Mouse (Mus musculus): Measurements from ENCODE around the gene Sorbs2. TPM values are rescaled to one million over a fixed set of nuclear protein-coding genes. Genes with fewer than 3 reads are reported as not detected.

Sorbs2 gene
- 56.8 and 65.1 TPM in 2 replicates for polyA plus RNA-seq (2015; fragmentation: Nextera tagmentation; extraction: Ambion mirVana)

- H3K27me3 ChIP-seq (replicated peaks), result no peaks in the 10 kb centered on the region
- WGBS, result 2% methylated on average over 16 of the region's 16 CpGs
- H3K9ac ChIP-seq, result peak within 1 kb of the TSS; percentile 72
- peak within 1 kb of the TSS; percentile 62 for H3K4me2 ChIP-seq
- no peaks in the 10 kb centered on the region for H3K9me3 ChIP-seq
- H3K36me3 ChIP-seq (replicated peaks), result no peaks in the 10 kb centered on the region
- ATAC-seq (replicated peaks), result peak; percentile 96
- peak within 1 kb of the TSS; percentile 93 for H3K27ac ChIP-seq
- H3K4me3 ChIP-seq, result peak within 1 kb of the TSS; percentile 62
- peaks cover 16% of the 10 kb centered on the region for H3K4me1 ChIP-seq
Measured at GRCm38 (mm10) chr8:45507634-45508321, at the start of gene Sorbs2. Gene Sorbs2, plus strand, starts transcription at chr8:45507788.

GRCm38 (mm10) chr8:45457874-45458273 is 49.7 kb upstream of the Sorbs2 start:
- Histone ChIP-seq H3K4me1 (no peaks in the 10 kb centered on the region), H3K36me3 (replicated peaks) (no peaks in the 10 kb centered on the region), H3K9me3 (no peaks in the 10 kb centered on the region), H3K27me3 (replicated peaks) (no peaks in the 10 kb centered on the region), H3K4me2 (no peak overlapping the region), H3K27ac (no peak overlapping the region), H3K4me3 (no peak overlapping the region), H3K9ac (no peak overlapping the region)
- no peak for ATAC-seq (replicated peaks)

- H3K9me3 ChIP-seq, result no peaks in the 10 kb centered on the region
- H3K27ac ChIP-seq, result no peak overlapping the region
- 78% methylated on average over 2 of the region's 2 CpGs for WGBS
- H3K27me3 ChIP-seq (replicated peaks), result no peaks in the 10 kb centered on the region
- H3K4me1 ChIP-seq, result no peaks in the 10 kb centered on the region
- no peak overlapping the region for H3K4me2 ChIP-seq
- no peak overlapping the region for H3K4me3 ChIP-seq
- ATAC-seq (replicated peaks), result no peak
- H3K36me3 ChIP-seq (replicated peaks), result no peaks in the 10 kb centered on the region
- no peak overlapping the region for H3K9ac ChIP-seq
Measured at GRCm38 (mm10) chr8:45469006-45469405, 38.6 kb upstream of the Sorbs2 start.

- no peaks in the 10 kb centered on the region for H3K9me3 ChIP-seq
Measured at GRCm38 (mm10) chr8:45469507-45470178, 37.9 kb upstream of the Sorbs2 start.

GRCm38 (mm10) chr8:45480886-45481285 is 26.7 kb upstream of the Sorbs2 start:
- no peak overlapping the region for H3K4me3 ChIP-seq
- WGBS, result 70% methylated on average over 4 of the region's 4 CpGs

More at GRCm38 (mm10) chr8:45469507-45470178, 37.9 kb upstream of the Sorbs2 start:
- no peaks in the 10 kb centered on the region for H3K4me1 ChIP-seq
- no peak overlapping the region for H3K4me2 ChIP-seq
- 69% methylated on average over 8 of the region's 8 CpGs for WGBS
- H3K36me3 ChIP-seq (replicated peaks), result no peaks in the 10 kb centered on the region
- H3K27ac ChIP-seq, result no peak overlapping the region
- no peak for ATAC-seq (replicated peaks)
- no peak overlapping the region for H3K4me3 ChIP-seq
- H3K27me3 ChIP-seq (replicated peaks), result no peaks in the 10 kb centered on the region
- no peak overlapping the region for H3K9ac ChIP-seq

GRCm38 (mm10) chr8:45486281-45486680 is 21.3 kb upstream of the Sorbs2 start:
- 65% methylated on average over 3 of the region's 3 CpGs for WGBS
- H3K27ac ChIP-seq, result no peak overlapping the region

More at GRCm38 (mm10) chr8:45480886-45481285, 26.7 kb upstream of the Sorbs2 start:
- Histone ChIP-seq H3K4me1 (0 out of 2 replicates have a peak, but pooled peaks cover 4% of the 10 kb centered on the region), H3K27ac (no peak overlapping the region), H3K9ac (no peak overlapping the region), H3K9me3 (no peaks in the 10 kb centered on the region), H3K36me3 (replicated peaks) (no peaks in the 10 kb centered on the region), H3K4me2 (no peak overlapping the region), H3K27me3 (replicated peaks) (no peaks in the 10 kb centered on the region)
- ATAC-seq (replicated peaks), result no peak

GRCm38 (mm10) chr8:45503971-45504370 is 3.6 kb upstream of the Sorbs2 start:
- WGBS, result 89% methylated on average over 7 of the region's 7 CpGs
- Histone ChIP-seq H3K4me3 (no peak overlapping the region), H3K27ac (no peak overlapping the region), H3K27me3 (replicated peaks) (no peaks in the 10 kb centered on the region), H3K9ac (no peak overlapping the region), H3K36me3 (replicated peaks) (no peaks in the 10 kb centered on the region), H3K4me1 (peaks cover 4% of the 10 kb centered on the region; the same call in 1 of the 2 replicates), H3K4me2 (no peak overlapping the region), H3K9me3 (no peaks in the 10 kb centered on the region)
- ATAC-seq (replicated peaks), result no peak

More at GRCm38 (mm10) chr8:45486281-45486680, 21.3 kb upstream of the Sorbs2 start:
- Histone ChIP-seq H3K36me3 (replicated peaks) (no peaks in the 10 kb centered on the region), H3K9ac (no peak overlapping the region), H3K4me3 (no peak overlapping the region), H3K4me1 (no peaks in the 10 kb centered on the region), H3K9me3 (no peaks in the 10 kb centered on the region), H3K27me3 (replicated peaks) (no peaks in the 10 kb centered on the region), H3K4me2 (no peak overlapping the region)
- no peak for ATAC-seq (replicated peaks)

GRCm38 (mm10) chr8:45506376-45506775 is 1.2 kb upstream of the Sorbs2 start:
- Histone ChIP-seq H3K4me2 (no peak overlapping the region), H3K9me3 (no peaks in the 10 kb centered on the region), H3K4me1 (peaks cover 16% of the 10 kb centered on the region), H3K36me3 (replicated peaks) (no peaks in the 10 kb centered on the region), H3K4me3 (no peak overlapping the region), H3K27ac (no peak overlapping the region), H3K27me3 (replicated peaks) (no peaks in the 10 kb centered on the region), H3K9ac (no peak overlapping the region)
- ATAC-seq (replicated peaks), result no peak
- 82% methylated on average over 4 of the region's 4 CpGs for WGBS

GRCm38 (mm10) chr8:45507277-45507633 is 333 bp upstream of the Sorbs2 start:
- peak; percentile 77 for ATAC-seq (replicated peaks)
- H3K9me3 ChIP-seq, result no peaks in the 10 kb centered on the region
- H3K4me3 ChIP-seq, result peak overlapping the region; percentile 62
- peak overlapping the region; percentile 72 for H3K9ac ChIP-seq
- H3K4me2 ChIP-seq, result peak overlapping the region; percentile 62
- H3K4me1 ChIP-seq, result peaks cover 16% of the 10 kb centered on the region
- WGBS, result 27% methylated on average over 8 of the region's 8 CpGs
- H3K27me3 ChIP-seq (replicated peaks), result no peaks in the 10 kb centered on the region
- no peaks in the 10 kb centered on the region for H3K36me3 ChIP-seq (replicated peaks)
- H3K27ac ChIP-seq, result peak overlapping the region; percentile 93

- Histone ChIP-seq H3K27ac (peak overlapping the region; percentile 93), H3K4me3 (peak overlapping the region; percentile 62), H3K36me3 (replicated peaks) (no peaks in the 10 kb centered on the region), H3K9ac (peak overlapping the region; percentile 72), H3K4me1 (peaks cover 16% of the 10 kb centered on the region), H3K9me3 (no peaks in the 10 kb centered on the region), H3K27me3 (replicated peaks) (no peaks in the 10 kb centered on the region), H3K4me2 (peak overlapping the region; percentile 62)
- 10% methylated on average over 7 of the region's 7 CpGs for WGBS
- peak; percentile 18 for ATAC-seq (replicated peaks)
Measured at GRCm38 (mm10) chr8:45508521-45509104, 1.0 kb downstream of the Sorbs2 start.

GRCm38 (mm10) chr8:45512369-45512768 is 4.8 kb downstream of the Sorbs2 start:
- H3K4me1 ChIP-seq, result peaks cover 14% of the 10 kb centered on the region
- H3K36me3 ChIP-seq (replicated peaks), result no peaks in the 10 kb centered on the region
- H3K4me2 ChIP-seq, result no peak overlapping the region
- H3K27ac ChIP-seq, result no peak overlapping the region
- no peaks in the 10 kb centered on the region for H3K9me3 ChIP-seq
- H3K4me3 ChIP-seq, result no peak overlapping the region
- H3K27me3 ChIP-seq (replicated peaks), result no peaks in the 10 kb centered on the region
- no peak for ATAC-seq (replicated peaks)
- no peak overlapping the region for H3K9ac ChIP-seq

GRCm38 (mm10) chr8:45521595-45521994 is 14.0 kb downstream of the Sorbs2 start:
- Histone ChIP-seq H3K4me2 (no peak overlapping the region), H3K9ac (no peak overlapping the region), H3K4me3 (no peak overlapping the region), H3K9me3 (no peaks in the 10 kb centered on the region), H3K4me1 (no peaks in the 10 kb centered on the region), H3K36me3 (replicated peaks) (no peaks in the 10 kb centered on the region), H3K27me3 (replicated peaks) (no peaks in the 10 kb centered on the region), H3K27ac (no peak overlapping the region)
- peak; percentile 56; the same call in 1 of the 2 replicates for ATAC-seq (replicated peaks)
- 74% methylated on average over 6 of the region's 6 CpGs for WGBS
